Mouse (Mus musculus) CH12.LX (cell line): ENCODE measurements around the gene Zcchc10. TPM values are rescaled to one million over a fixed set of nuclear protein-coding genes. Genes with fewer than 3 reads are reported as not detected.
"Not testable (repeated sequence)": the region's sequence is repeated elsewhere in the genome, so short reads cannot be mapped to it uniquely, and the experiment has no call there.

Source experiments
- DNase-seq: peaks from one replicate; pipeline ENCODE4 v3.0.0-alpha.2; 2013; ENCODE audit errors: extremely low read depth
- H3K27ac ChIP-seq: 2 replicates; pipeline ENCODE4 v1.5.1; 2012; ENCODE audit warnings: low read depth, mild to moderate bottlenecking, control low read depth, moderate library complexity; ENCODE audit not compliant: insufficient read depth
- H3K27me3 ChIP-seq: replicated peaks from 2 replicates; pipeline ENCODE3; 2012; ENCODE audit warnings: inconsistent platforms
- H3K36me3 ChIP-seq, 2 experiments: replicated peaks in 1 of 2; 2 replicates each; pipeline versions ENCODE3 to v1.6.1; 2012; ENCODE audit warnings: inconsistent platforms in 1 of 2, low read length in 1 of 2, mild to moderate bottlenecking in 1 of 2, mixed read lengths in 1 of 2, moderate library complexity in 1 of 2; ENCODE audit not compliant: control insufficient read depth in 1 of 2, insufficient read depth in 1 of 2
- H3K4me1 ChIP-seq, 2 experiments: 2 replicates each; pipeline ENCODE4 v1.6.1; 2012; ENCODE audit warnings: inconsistent platforms in 1 of 2, moderate library complexity in 1 of 2; ENCODE audit not compliant: insufficient read depth in 2 of 2, control insufficient read depth in 1 of 2
- H3K4me2 ChIP-seq: 2 replicates; pipeline ENCODE4 v1.6.1; 2012; ENCODE audit warnings: low read depth, mild to moderate bottlenecking, control low read depth; ENCODE audit not compliant: poor library complexity, insufficient read depth, severe bottlenecking
- H3K4me3 ChIP-seq, 3 experiments: fragments of 150-350 bp in 1 of 3; sonication (generic) in 1 of 3; replicated peaks in 1 of 3; 2 replicates each; pipeline versions ENCODE3 to v1.5.1; 2011 to 2012; ENCODE audit warnings: low read depth in 2 of 3, low read length in 2 of 3, mild to moderate bottlenecking in 2 of 3, moderate library complexity in 2 of 3, control low read depth in 1 of 3, improper control_type of control experiment in 1 of 3, inconsistent platforms in 1 of 3, mixed read lengths in 1 of 3; ENCODE audit not compliant: poor library complexity in 1 of 3
- H3K79me2 ChIP-seq: replicated peaks from 2 replicates; pipeline ENCODE4 v1.6.1; 2012; ENCODE audit warnings: mild to moderate bottlenecking, moderate library complexity; ENCODE audit not compliant: control insufficient read depth, poor library complexity, insufficient read depth, severe bottlenecking; ENCODE audit errors: extremely low read depth
- H3K9ac ChIP-seq: 2 replicates; pipeline ENCODE4 v1.6.1; 2012; ENCODE audit warnings: low read depth, mild to moderate bottlenecking, control low read depth, moderate library complexity; ENCODE audit not compliant: insufficient read depth
- H3K9me3 ChIP-seq: replicated peaks from 2 replicates; pipeline ENCODE3; 2012; ENCODE audit warnings: low read length, inconsistent platforms, mixed read lengths
- CHD2 ChIP-seq: IDR thresholded peaks from 2 replicates; pipeline ENCODE4 v1.6.1; 2011; ENCODE audit warnings: low read length, improper control_type of control experiment
- E2F4 ChIP-seq: IDR thresholded peaks from 2 replicates; pipeline ENCODE4 v1.6.1; 2011; ENCODE audit warnings: low read depth, low read length, improper control_type of control experiment; ENCODE audit not compliant: insufficient replicate concordance
- ELF1 ChIP-seq: IDR thresholded peaks from 2 replicates; pipeline ENCODE4 v1.6.1; 2014; ENCODE audit warnings: low read depth, mild to moderate bottlenecking, inconsistent platforms, low read length, improper control_type of control experiment
- JUN ChIP-seq: IDR thresholded peaks from 2 replicates; pipeline ENCODE4 v1.6.1; 2011; ENCODE audit warnings: low read depth, mild to moderate bottlenecking, low read length, improper control_type of control experiment, moderate library complexity; ENCODE audit not compliant: insufficient read depth
- JUND ChIP-seq: conservative IDR thresholded peaks from 2 replicates; pipeline ENCODE4 v1.6.1; 2011; ENCODE audit warnings: low read depth, low read length, improper control_type of control experiment
- KAT2A ChIP-seq: IDR thresholded peaks from 2 replicates; pipeline ENCODE4 v1.6.1; 2012; ENCODE audit warnings: low read length, improper control_type of control experiment, inconsistent platforms; ENCODE audit not compliant: insufficient replicate concordance
- MAZ ChIP-seq: IDR thresholded peaks from 2 replicates; pipeline ENCODE4 v1.6.1; 2012; ENCODE audit warnings: low read depth, mild to moderate bottlenecking, inconsistent platforms, low read length, improper control_type of control experiment, moderate library complexity
- MXI1 ChIP-seq: IDR thresholded peaks from 2 replicates; pipeline ENCODE4 v1.6.1; 2011; ENCODE audit warnings: mild to moderate bottlenecking, low read depth, low read length, improper control_type of control experiment
- POLR2AphosphoS2 ChIP-seq: IDR thresholded peaks from 2 replicates; pipeline ENCODE4 v1.6.1; 2011; ENCODE audit warnings: low read depth, low read length, improper control_type of control experiment
- RCOR1 ChIP-seq: conservative IDR thresholded peaks from 2 replicates; pipeline ENCODE4 v1.6.1; 2012; ENCODE audit warnings: low read depth, mild to moderate bottlenecking, inconsistent platforms, low read length, improper control_type of control experiment
- UBTF ChIP-seq: IDR thresholded peaks from 2 replicates; pipeline ENCODE4 v1.6.1; 2012; ENCODE audit warnings: low read depth, mild to moderate bottlenecking, inconsistent platforms, low read length, improper control_type of control experiment, moderate library complexity
- USF2 ChIP-seq: conservative IDR thresholded peaks from 2 replicates; pipeline ENCODE4 v1.6.1; 2011; ENCODE audit warnings: low read depth, low read length, improper control_type of control experiment
- ZNF384 ChIP-seq: IDR thresholded peaks from 2 replicates; pipeline ENCODE4 v1.6.1; 2012; ENCODE audit warnings: low read depth, low read length, improper control_type of control experiment, inconsistent platforms
- dilution Hi-C: fragments of 300-500 bp; cut with MboI; formaldehyde crosslinking; loops from 2 replicates; pipeline ENCODE4 v1.14.3; 2020; ENCODE audit warnings: low sequenced_read_pairs; ENCODE audit not compliant: extremely low pct_unique_long_range_greater_than_20kb, extremely low pct_ligation_motif_present
- in situ Hi-C: fragments of 300-500 bp; cut with MboI; formaldehyde crosslinking; loops from 3 replicates; pipeline ENCODE4 v1.14.3; 2019; ENCODE audit warnings: low sequenced_read_pairs, low pct_ligation_motif_present, low pct_unique_long_range_greater_than_20kb, mixed read lengths
- polyA plus RNA-seq: library from polyadenylated mRNA; unstranded; fragments of >175 nt; gene quantifications from 2 replicates; pipeline ENCODE4 v1.2.1, GENCODE M21; 2012; ENCODE audit warnings: low read depth; ENCODE audit not compliant: insufficient read length
- total RNA-seq, 2 experiments: library from RNA; depleted of rRNA; stranded (reverse); fragments of 300-350 nt in 1 of 2; fragments of >200 nt in 1 of 2; gene quantifications; 2 replicates each; pipeline ENCODE4 v1.2.3; 2012 to 2014

The Zcchc10 gene
- total and polyA plus RNA-seq, 3 experiments = 4.9 to 72.4 (median 24.3) TPM

- peaks cover 68 to 93% of the 10 kb centered on the region in 2 experiments for H3K36me3 ChIP-seq
- H3K9me3 ChIP-seq, H3K9ac ChIP-seq, in situ Hi-C loops, H3K4me2 ChIP-seq, DNase-seq, dilution Hi-C loops, H3K4me3 ChIP-seq, H3K27me3 ChIP-seq, H3K27ac ChIP-seq: not testable (repeated sequence)
- peaks cover 3 to 14% of the 10 kb centered on the region in 2 experiments; a peak in 2 of 4 replicates for H3K4me1 ChIP-seq
- TF ChIP-seq ZNF384 = 0 out of 2 replicates have a peak, but pooled peaks have one; percentile 22
- peaks cover 88% of the 10 kb centered on the region for H3K79me2 ChIP-seq
Measured at GRCm38 (mm10) chr11:53290187-53290586, 34.3 kb upstream of the Zcchc10 start.

GRCm38 (mm10) chr11:53290871-53291270 lies 33.6 kb upstream of the Zcchc10 start:
- H3K27ac ChIP-seq = no peak overlapping the region
- DNase-seq = no peak
- peaks cover 89% of the 10 kb centered on the region for H3K79me2 ChIP-seq
- H3K4me1 ChIP-seq = peaks cover 3 to 19% of the 10 kb centered on the region in 2 experiments; a peak in 2 of 4 replicates
- H3K4me2 ChIP-seq = no peak overlapping the region
- H3K4me3 ChIP-seq = no peak overlapping the region
- no peaks in the 10 kb centered on the region for H3K9me3 ChIP-seq
- no peak for TF ChIP-seq POLR2AphosphoS2
- no peak for TF ChIP-seq UBTF
- no peak for TF ChIP-seq USF2
- no peak for TF ChIP-seq KAT2A
- no peak for TF ChIP-seq RCOR1
- no peak for TF ChIP-seq E2F4
- TF ChIP-seq MAZ = no peak
- TF ChIP-seq ELF1 = no peak
- no peak for TF ChIP-seq JUN
- TF ChIP-seq JUND = no peak
- no peak for TF ChIP-seq CHD2
- peaks cover 62 to 91% of the 10 kb centered on the region in 2 experiments for H3K36me3 ChIP-seq
- H3K27me3 ChIP-seq = no peaks in the 10 kb centered on the region
- no peak overlapping the region for H3K9ac ChIP-seq
- in situ Hi-C loops (no loop called here), dilution Hi-C loops (no loop called here)

GRCm38 (mm10) chr11:53294441-53294840 lies 30.0 kb upstream of the Zcchc10 start:
- Histone ChIP-seq H3K9ac (no peak overlapping the region), H3K9me3 (no peaks in the 10 kb centered on the region), H3K4me2 (no peak overlapping the region), H3K4me3 (no peak overlapping the region), H3K79me2 (peaks cover 97% of the 10 kb centered on the region), H3K36me3 (peaks cover 27 to 84% of the 10 kb centered on the region in 2 experiments)
- no peak for DNase-seq
- dilution Hi-C loops = no loop called here
- in situ Hi-C loops = no loop called here
- TF ChIP-seq POLR2AphosphoS2 = 0 out of 2 replicates have a peak, but pooled peaks have one; percentile 19
- no peak for TF ChIP-seq MXI1
- TF ChIP-seq, all 38 proteins: peak for 1
- H3K27ac ChIP-seq = no peak overlapping the region
- no peaks in the 10 kb centered on the region for H3K27me3 ChIP-seq
- peaks cover 6 to 48% of the 10 kb centered on the region in 2 experiments for H3K4me1 ChIP-seq
